Mouse (Mus musculus) B cell, adult (primary cell): ENCODE results near the gene Gm20721. TPM values are rescaled to one million over a fixed set of nuclear protein-coding genes. Genes with fewer than 3 reads are reported as not detected.

Experiments
- total RNA-seq: library from RNA; stranded (reverse); gene quantifications from 4 replicates; pipeline ENCODE4 v1.2.4, GENCODE M21; 2023; ENCODE audit not compliant: inconsistent age

Gm20721 gene
- total RNA-seq, result 0.45 to 1.1 TPM (median 0.86 TPM) in 4 replicates

DNA sequence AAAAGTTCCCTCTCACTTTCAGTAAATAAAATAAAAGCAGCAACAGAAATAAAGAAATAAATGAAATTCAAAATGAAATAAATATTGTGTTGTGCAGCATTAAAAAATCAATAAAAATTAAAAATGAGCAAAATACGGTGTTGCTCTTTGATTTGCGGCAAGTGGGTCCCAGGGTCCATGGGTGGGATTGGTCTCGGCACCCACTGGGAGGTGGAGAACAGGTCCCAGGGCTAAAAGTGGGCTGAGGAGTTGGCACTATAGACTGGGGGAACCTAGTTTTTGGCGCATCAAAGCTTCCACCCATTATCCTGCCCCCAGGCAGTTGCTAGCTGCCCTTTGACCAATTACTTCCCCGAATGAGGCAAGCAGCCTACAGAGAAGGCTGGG lies at the start of gene Gm20721:
Gene Gm20721 (minus strand): TSS at position 101 of the 387 bp plus-strand sequence.

DNA sequence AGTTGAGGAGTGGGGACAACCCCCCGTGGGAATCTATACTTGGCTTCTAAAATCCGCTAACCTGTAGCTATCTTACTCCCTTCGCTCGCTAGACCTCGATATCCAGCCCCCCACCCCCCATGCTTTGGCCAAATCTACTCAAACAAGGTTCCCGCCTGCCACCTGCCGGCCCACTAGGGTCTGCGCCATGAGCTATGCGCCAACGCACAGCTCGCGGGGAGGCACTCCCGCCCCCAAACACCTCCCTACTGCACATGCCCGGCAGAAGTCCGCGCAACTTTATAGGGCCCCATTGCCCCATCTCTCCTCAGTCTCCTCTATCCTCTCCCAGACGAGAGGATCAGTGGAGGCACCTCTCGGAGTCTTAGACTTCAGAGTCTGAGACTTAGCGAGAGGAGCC lies 62.5 kb downstream of the Gm20721 start, which contains the start of gene Gnas:
Gene Gnas (plus strand): TSS at position 310 of the 400 bp plus-strand sequence.

Other genes with a start within 250 kb of the Gm20721 start
- 73.9 to 81.8 TPM (median 79.0 TPM) in 4 replicates for gene Npepl1, start 236.4 kb downstream of the Gm20721 start, total RNA-seq
- 713 to 768 TPM (median 730 TPM) in 4 replicates for gene Gnas, start 62.4 kb downstream of the Gm20721 start, total RNA-seq
- 67.2 to 73.2 TPM (median 71.6 TPM) in 4 replicates for gene Nelfcd, start 69.1 kb upstream of the Gm20721 start, total RNA-seq
- 211 to 262 TPM (median 217 TPM) in 4 replicates for gene Ctsz, start 92.3 kb upstream of the Gm20721 start, total RNA-seq
- 1.00 to 1.9 TPM (median 1.6 TPM) in 4 replicates for gene Tubb1, start 104.0 kb upstream of the Gm20721 start, total RNA-seq
- gene Atp5e, start 117.4 kb upstream of the Gm20721 start, total RNA-seq, result 228 to 281 TPM (median 254 TPM) in 4 replicates
- 49.8 to 68.1 TPM (median 52.1 TPM) in 4 replicates for gene Prelid3b, start 126.4 kb upstream of the Gm20721 start, total RNA-seq